Mouse (Mus musculus) liver, adult 2 months (tissue): ENCODE measurements around the gene Atp5f1. TPM values are rescaled to one million over a fixed set of nuclear protein-coding genes. Genes with fewer than 3 reads are reported as not detected.

ENCODE experiments used
- DNase-seq: peaks from one replicate; pipeline ENCODE4 v3.0.0-alpha.2; 2011; ENCODE audit warnings: low read depth, low spot score; ENCODE audit errors: extremely low read depth
- H3K27ac ChIP-seq: fragments of 200-500 bp; replicated peaks from 2 replicates; pipeline ENCODE4 v1.5.1; 2012; ENCODE audit warnings: low read depth, mild to moderate bottlenecking, control low read depth, inconsistent platforms, low read length; ENCODE audit not compliant: insufficient read depth
- H3K27me3 ChIP-seq: fragments of 200-500 bp; 2 replicates; pipeline ENCODE4 v1.6.1; 2012; ENCODE audit warnings: mild to moderate bottlenecking, moderate library complexity, low read length, inconsistent platforms; ENCODE audit not compliant: control insufficient read depth, insufficient read depth
- H3K36me3 ChIP-seq: fragments of 200-500 bp; 2 replicates; pipeline ENCODE4 v1.6.1; 2012; ENCODE audit warnings: low read length, inconsistent platforms; ENCODE audit not compliant: control insufficient read depth, insufficient read depth
- H3K4me1 ChIP-seq: fragments of 200-500 bp; 2 replicates; pipeline ENCODE4 v1.6.1; 2011; ENCODE audit warnings: low read length; ENCODE audit not compliant: control insufficient read depth, insufficient read depth
- H3K4me3 ChIP-seq: fragments of 200-500 bp; 2 replicates; pipeline ENCODE4 v1.5.1; 2011; ENCODE audit warnings: low read depth, mild to moderate bottlenecking, control low read depth, low read length, moderate library complexity; ENCODE audit not compliant: insufficient read depth
- H3K79me2 ChIP-seq: fragments of 200-500 bp; 2 replicates; pipeline ENCODE4 v1.6.1; 2012; ENCODE audit warnings: inconsistent platforms, mild to moderate bottlenecking, low read length, moderate library complexity; ENCODE audit not compliant: control insufficient read depth, insufficient read depth
- H3K9ac ChIP-seq: fragments of 200-500 bp; 2 replicates; pipeline ENCODE4 v1.6.1; 2012; ENCODE audit warnings: low read depth, mild to moderate bottlenecking, control low read depth, inconsistent platforms, low read length
- CTCF ChIP-seq: fragments of 200-500 bp; IDR thresholded peaks from 2 replicates; pipeline ENCODE4 v1.5.1; 2011; ENCODE audit warnings: low read depth, low read length, control low read depth
- POLR2A ChIP-seq: fragments of 200-500 bp; IDR thresholded peaks from 2 replicates; pipeline ENCODE4 v1.6.1; 2011; ENCODE audit warnings: low read length, control low read depth; ENCODE audit not compliant: insufficient read depth; ENCODE audit errors: extremely low read depth
- WGBS: fragments of 180-500 bp; shearing (Covaris S2); methylation state at CpG from one replicate; pipeline ENCODE4 v1.1.7; 2018; 5-methylcytosine and 5-hydroxymethylcytosine counted together
- polyA plus RNA-seq: library from polyadenylated mRNA; depleted of rRNA; stranded (reverse); fragments of >200 nt; gene quantifications from 2 replicates; pipeline ENCODE4 v1.2.3, GENCODE M21; 2012; rRNA removed
- total RNA-seq: library from RNA; depleted of rRNA; stranded (reverse); fragments of >200 nt; gene quantifications from 2 replicates; pipeline ENCODE4 v1.2.3, GENCODE M21; 2014; rRNA removed

The Atp5f1 gene
- total and polyA plus RNA-seq, 2 experiments, result 247 to 641 TPM

- peak; percentile 72 for DNase-seq
- H3K79me2 ChIP-seq, result no peaks in the 10 kb centered on the region
- H3K27ac ChIP-seq, result peak overlapping the region; percentile 22
- 55% methylated on average over 23 of the region's 23 CpGs for WGBS
- H3K9ac ChIP-seq, result no peak overlapping the region
- H3K4me3 ChIP-seq, result no peak overlapping the region
- peak; percentile 83 for TF ChIP-seq CTCF
- TF ChIP-seq POLR2A, result no peak
- no peaks in the 10 kb centered on the region for H3K27me3 ChIP-seq
- H3K4me1 ChIP-seq, result peaks cover 2% of the 10 kb centered on the region; the same call in 1 of the 2 replicates
- H3K36me3 ChIP-seq, result no peaks in the 10 kb centered on the region
Measured at GRCm38 (mm10) chr3:105894601-105895592, 65.0 kb downstream of the Atp5f1 start.

GRCm38 (mm10) chr3:105893941-105894391 lies 65.9 kb downstream of the Atp5f1 start:
- WGBS, result 62% methylated on average over 6 of the region's 6 CpGs
- TF ChIP-seq CTCF (no peak), POLR2A (no peak)
- H3K27ac ChIP-seq, result peak overlapping the region; percentile 7
- no peaks in the 10 kb centered on the region for H3K27me3 ChIP-seq
- peaks cover 2% of the 10 kb centered on the region; the same call in 1 of the 2 replicates for H3K4me1 ChIP-seq
- no peak for DNase-seq
- no peaks in the 10 kb centered on the region for H3K79me2 ChIP-seq
- no peak overlapping the region for H3K4me3 ChIP-seq
- no peak overlapping the region for H3K9ac ChIP-seq
- H3K36me3 ChIP-seq, result no peaks in the 10 kb centered on the region

Other genes starting within 250 kb of the Atp5f1 start
- 50.9 and 65.2 TPM in 2 replicates for gene Rap1a, start 158.8 kb downstream of the Atp5f1 start, total RNA-seq
- 8.7 and 10.0 TPM in 2 replicates for gene Rap1a, start 158.8 kb downstream of the Atp5f1 start, polyA plus RNA-seq
- gene Adora3, start 89.2 kb downstream of the Atp5f1 start, total RNA-seq, result 0.09 TPM in 1 of 2 replicates, not detected in the other
- gene Adora3, start 89.2 kb downstream of the Atp5f1 start, polyA plus RNA-seq, result 0.06 TPM in 1 of 2 replicates, not detected in the other
- gene Tmigd3, start 89.2 kb downstream of the Atp5f1 start, total RNA-seq, result 0.27 TPM in 1 of 2 replicates, not detected in the other
- gene Tmigd3, start 89.2 kb downstream of the Atp5f1 start, polyA plus RNA-seq, result 0.12 TPM in 1 of 2 replicates, not detected in the other
- gene I830077J02Rik, start 27.4 kb downstream of the Atp5f1 start, total RNA-seq, result 0.40 and 0.55 TPM in 2 replicates
- 0.39 and 0.54 TPM in 2 replicates for gene I830077J02Rik, start 27.4 kb downstream of the Atp5f1 start, polyA plus RNA-seq
- 7.7 and 10.6 TPM in 2 replicates for gene Wdr77, start 730 bp downstream of the Atp5f1 start, total RNA-seq
- 24.1 and 30.1 TPM in 2 replicates for gene Wdr77, start 730 bp downstream of the Atp5f1 start, polyA plus RNA-seq
- 0.37 and 0.67 TPM in 2 replicates for gene Ovgp1, start 13.6 kb upstream of the Atp5f1 start, total RNA-seq
- gene Ovgp1, start 13.6 kb upstream of the Atp5f1 start, polyA plus RNA-seq, result 0.21 and 0.34 TPM in 2 replicates
- not detected in 2 replicates for gene Pifo, start 54.5 kb upstream of the Atp5f1 start, total RNA-seq
- not detected in 2 replicates for gene Pifo, start 54.5 kb upstream of the Atp5f1 start, polyA plus RNA-seq
- gene Chil5, start 72.7 kb upstream of the Atp5f1 start, total RNA-seq, result not detected in 2 replicates
- not detected in 2 replicates for gene Chil5, start 72.7 kb upstream of the Atp5f1 start, polyA plus RNA-seq
- gene Chia1, start 153.1 kb upstream of the Atp5f1 start, total RNA-seq, result not detected in 2 replicates
- not detected in 2 replicates for gene Chia1, start 153.1 kb upstream of the Atp5f1 start, polyA plus RNA-seq
- 0.18 and 0.20 TPM in 2 replicates for gene Chil3, start 207.5 kb upstream of the Atp5f1 start, total RNA-seq
- 0.05 and 0.09 TPM in 2 replicates for gene Chil3, start 207.5 kb upstream of the Atp5f1 start, polyA plus RNA-seq